Mouse (Mus musculus): Measurements from ENCODE around the gene Rpl27. TPM values are rescaled to one million over a fixed set of nuclear protein-coding genes. Genes with fewer than 3 reads are reported as not detected.

The Rpl27 gene
- polyA plus RNA-seq (2015; fragmentation: Nextera tagmentation; extraction: Ambion mirVana): 251 and 288 TPM in 2 replicates

GRCm38 (mm10) chr11:101442127-101442693 is at the start of gene Rpl27:
Rpl27 (plus strand) TSS chr11:101442298.
- Histone ChIP-seq H3K27me3 (replicated peaks; ENCODE audit: control insufficient read depth, insufficient read depth, low read length) (no peaks in the 10 kb centered on the region), H3K9ac (ENCODE audit: low read depth, low read length) (peak within 1 kb of the TSS; percentile 90), H3K27ac (ENCODE audit: low read length) (peak within 1 kb of the TSS; percentile 85), H3K9me3 (ENCODE audit: control insufficient read depth, low read length) (no peaks in the 10 kb centered on the region), H3K4me1 (ENCODE audit: control insufficient read depth, insufficient read depth, low read length) (peaks cover 17% of the 10 kb centered on the region), H3K4me3 (ENCODE audit: low read length) (peak within 1 kb of the TSS; percentile 83), H3K36me3 (ENCODE audit: control insufficient read depth, insufficient read depth, low read length) (peaks cover 13% of the 10 kb centered on the region), H3K4me2 (ENCODE audit: low read depth, low read length) (peak within 1 kb of the TSS; percentile 76)
- WGBS: under 1% methylated on average over 42 of the region's 42 CpGs
- ATAC-seq: peak; percentile 98

GRCm38 (mm10) chr11:101395110-101395509 is 47.0 kb upstream of the Rpl27 start:
- no peaks in the 10 kb centered on the region for H3K36me3 ChIP-seq (ENCODE audit: control insufficient read depth, insufficient read depth, low read length)
- H3K4me3 ChIP-seq (ENCODE audit: low read length): no peak overlapping the region
- no peaks in the 10 kb centered on the region for H3K9me3 ChIP-seq (ENCODE audit: control insufficient read depth, low read length)
- ATAC-seq: peak; percentile 76
- H3K4me1 ChIP-seq (ENCODE audit: control insufficient read depth, insufficient read depth, low read length): 0 out of 2 replicates have a peak, but pooled peaks cover 4% of the 10 kb centered on the region
- no peaks in the 10 kb centered on the region for H3K27me3 ChIP-seq (replicated peaks; ENCODE audit: control insufficient read depth, insufficient read depth, low read length)
- 1% methylated on average over 8 of the region's 8 CpGs for WGBS
- H3K4me2 ChIP-seq (ENCODE audit: low read depth, low read length): no peak overlapping the region
- 0 out of 2 replicates have a peak overlapping the region, but pooled peaks have one; percentile 52 for H3K9ac ChIP-seq (ENCODE audit: low read depth, low read length)
- H3K27ac ChIP-seq (ENCODE audit: low read length): no peak overlapping the region

DNA sequence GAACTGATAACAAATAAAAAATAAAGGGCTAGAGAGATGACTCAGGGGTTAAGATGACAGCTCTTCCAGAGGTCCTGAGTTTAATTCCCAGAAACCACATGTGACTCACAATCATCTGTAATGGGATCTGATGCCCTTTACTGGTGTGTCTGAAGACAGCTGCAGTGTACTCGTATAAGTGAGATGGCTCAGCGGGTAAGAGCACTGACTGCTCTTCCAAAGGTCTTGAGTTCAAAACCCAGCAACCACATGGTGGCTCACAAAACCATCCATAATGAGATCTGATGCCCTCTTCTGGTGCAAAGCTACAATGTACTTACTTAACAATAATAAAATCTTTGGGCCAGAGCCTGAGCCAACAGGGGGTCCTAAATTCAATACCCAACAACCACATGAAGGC is 26.8 kb upstream of the Rpl27 start:
- no peak overlapping the region for H3K4me3 ChIP-seq (ENCODE audit: low read length)
- peaks cover 14% of the 10 kb centered on the region for H3K36me3 ChIP-seq (ENCODE audit: control insufficient read depth, insufficient read depth, low read length)
- no peak overlapping the region for H3K4me2 ChIP-seq (ENCODE audit: low read depth, low read length)
- 84% methylated on average over 2 of the region's 2 CpGs for WGBS
- H3K27ac ChIP-seq (ENCODE audit: low read length): no peak overlapping the region
- no peak for ATAC-seq
- peaks cover 5% of the 10 kb centered on the region; the same call in 1 of the 2 replicates for H3K4me1 ChIP-seq (ENCODE audit: control insufficient read depth, insufficient read depth, low read length)
- no peak overlapping the region for H3K9ac ChIP-seq (ENCODE audit: low read depth, low read length)
- H3K9me3 ChIP-seq (ENCODE audit: control insufficient read depth, low read length): no peaks in the 10 kb centered on the region
- H3K27me3 ChIP-seq (replicated peaks; ENCODE audit: control insufficient read depth, insufficient read depth, low read length): no peaks in the 10 kb centered on the region

- Histone ChIP-seq H3K27ac (ENCODE audit: low read length) (peak overlapping the region; percentile 47), H3K9ac (ENCODE audit: low read depth, low read length) (peak overlapping the region; percentile 85), H3K9me3 (ENCODE audit: control insufficient read depth, low read length) (no peaks in the 10 kb centered on the region), H3K4me1 (ENCODE audit: control insufficient read depth, insufficient read depth, low read length) (peaks cover 5% of the 10 kb centered on the region; the same call in 1 of the 2 replicates), H3K27me3 (replicated peaks; ENCODE audit: control insufficient read depth, insufficient read depth, low read length) (no peaks in the 10 kb centered on the region), H3K4me3 (ENCODE audit: low read length) (peak overlapping the region; percentile 80), H3K4me2 (ENCODE audit: low read depth, low read length) (peak overlapping the region; percentile 66), H3K36me3 (ENCODE audit: control insufficient read depth, insufficient read depth, low read length) (peaks cover 11% of the 10 kb centered on the region)
- WGBS: 2% methylated on average over 11 of the region's 11 CpGs
- peak; percentile 41 for ATAC-seq
These were observed 25.5 kb upstream of the Rpl27 start for GRCm38 (mm10) chr11:101416433-101417100.

- no peaks in the 10 kb centered on the region for H3K9me3 ChIP-seq (ENCODE audit: control insufficient read depth, low read length)
- ATAC-seq: peak; percentile 78
- H3K27ac ChIP-seq (ENCODE audit: low read length): peak within 1 kb of the TSS; percentile 47
- WGBS: under 1% methylated on average over 42 of the region's 45 CpGs
- peak within 1 kb of the TSS; percentile 66 for H3K4me2 ChIP-seq (ENCODE audit: low read depth, low read length)
- H3K9ac ChIP-seq (ENCODE audit: low read depth, low read length): peak within 1 kb of the TSS; percentile 85
- no peaks in the 10 kb centered on the region for H3K27me3 ChIP-seq (replicated peaks; ENCODE audit: control insufficient read depth, insufficient read depth, low read length)
- H3K36me3 ChIP-seq (ENCODE audit: control insufficient read depth, insufficient read depth, low read length): peaks cover 4% of the 10 kb centered on the region
- H3K4me3 ChIP-seq (ENCODE audit: low read length): peak within 1 kb of the TSS; percentile 80
- peaks cover 5% of the 10 kb centered on the region; the same call in 1 of the 2 replicates for H3K4me1 ChIP-seq (ENCODE audit: control insufficient read depth, insufficient read depth, low read length)
These were observed 24.8 kb upstream of the Rpl27 start, which contains the start of gene Aarsd1 for GRCm38 (mm10) chr11:101417101-101417855. Aarsd1 (minus strand) TSS chr11:101417615.

- Histone ChIP-seq H3K4me2 (ENCODE audit: low read depth, low read length) (no peak overlapping the region), H3K27ac (ENCODE audit: low read length) (no peak overlapping the region), H3K9me3 (ENCODE audit: control insufficient read depth, low read length) (no peaks in the 10 kb centered on the region), H3K27me3 (replicated peaks; ENCODE audit: control insufficient read depth, insufficient read depth, low read length) (no peaks in the 10 kb centered on the region), H3K4me3 (ENCODE audit: low read length) (no peak overlapping the region), H3K36me3 (ENCODE audit: control insufficient read depth, insufficient read depth, low read length) (no peaks in the 10 kb centered on the region), H3K9ac (ENCODE audit: low read depth, low read length) (no peak overlapping the region), H3K4me1 (ENCODE audit: control insufficient read depth, insufficient read depth, low read length) (peaks cover 10% of the 10 kb centered on the region)
- ATAC-seq: no peak
- WGBS: 56% methylated on average over 6 of the region's 6 CpGs
These were observed 23.1 kb upstream of the Rpl27 start for GRCm38 (mm10) chr11:101418991-101419390.

DNA sequence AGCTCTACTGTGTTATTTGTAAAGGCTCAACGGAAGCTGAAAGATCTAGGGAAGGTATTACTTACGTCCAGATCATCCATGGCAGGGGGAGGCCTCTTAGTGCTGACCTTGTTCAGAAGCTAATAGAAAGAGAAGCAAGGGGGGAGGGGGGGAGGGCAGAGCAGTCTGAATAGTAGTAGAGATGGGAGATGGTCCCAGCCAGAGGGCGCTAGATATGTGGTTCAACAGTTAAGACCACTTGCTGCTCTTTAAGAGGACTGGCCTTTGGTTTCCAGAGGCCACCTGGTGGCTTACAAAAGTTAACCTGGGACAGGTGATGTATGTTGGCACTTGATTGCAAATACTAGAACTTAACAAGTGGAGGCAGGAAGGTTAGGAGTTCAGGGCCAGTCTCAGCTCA is 22.5 kb upstream of the Rpl27 start:
- Histone ChIP-seq H3K36me3 (ENCODE audit: control insufficient read depth, insufficient read depth, low read length) (no peaks in the 10 kb centered on the region), H3K9ac (ENCODE audit: low read depth, low read length) (no peak overlapping the region), H3K27me3 (replicated peaks; ENCODE audit: control insufficient read depth, insufficient read depth, low read length) (no peaks in the 10 kb centered on the region), H3K4me1 (ENCODE audit: control insufficient read depth, insufficient read depth, low read length) (peaks cover 13% of the 10 kb centered on the region), H3K4me2 (ENCODE audit: low read depth, low read length) (no peak overlapping the region), H3K27ac (ENCODE audit: low read length) (no peak overlapping the region), H3K4me3 (ENCODE audit: low read length) (no peak overlapping the region), H3K9me3 (ENCODE audit: control insufficient read depth, low read length) (no peaks in the 10 kb centered on the region)
- 30% methylated on average over 3 of the region's 3 CpGs for WGBS
- ATAC-seq: no peak

DNA sequence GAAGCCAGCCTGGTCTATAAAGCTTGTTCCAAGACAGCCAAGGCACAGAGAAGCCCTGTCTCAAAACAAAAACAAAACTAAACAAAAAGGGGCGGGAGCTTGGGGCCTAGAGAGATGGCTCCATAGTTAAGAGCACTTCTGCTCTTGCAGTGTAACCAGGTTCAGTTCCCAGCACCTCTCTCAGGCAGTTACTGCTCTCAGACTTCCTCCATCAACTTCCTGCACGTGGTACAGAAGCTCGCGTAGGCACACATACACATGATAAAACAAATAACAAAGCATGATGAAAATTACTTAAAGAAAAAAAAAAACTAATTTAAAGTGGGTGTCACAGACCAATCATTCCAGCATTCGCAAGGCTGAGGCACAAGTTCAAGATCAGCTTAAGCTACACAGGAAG is 21.9 kb upstream of the Rpl27 start:
- Histone ChIP-seq H3K4me3 (ENCODE audit: low read length) (no peak overlapping the region), H3K9me3 (ENCODE audit: control insufficient read depth, low read length) (no peaks in the 10 kb centered on the region), H3K4me1 (ENCODE audit: control insufficient read depth, insufficient read depth, low read length) (peaks cover 13% of the 10 kb centered on the region), H3K27ac (ENCODE audit: low read length) (no peak overlapping the region), H3K27me3 (replicated peaks; ENCODE audit: control insufficient read depth, insufficient read depth, low read length) (no peaks in the 10 kb centered on the region), H3K36me3 (ENCODE audit: control insufficient read depth, insufficient read depth, low read length) (no peaks in the 10 kb centered on the region), H3K4me2 (ENCODE audit: low read depth, low read length) (no peak overlapping the region), H3K9ac (ENCODE audit: low read depth, low read length) (no peak overlapping the region)
- ATAC-seq: no peak
- WGBS: 88% methylated on average over 5 of the region's 5 CpGs
